Mouse (Mus musculus) gastrocnemius, postnatal 36 days (tissue): ENCODE results near the gene Zfp968. TPM values are rescaled to one million over a fixed set of nuclear protein-coding genes. Genes with fewer than 3 reads are reported as not detected.
"Not testable (repeated sequence)": the region's sequence is repeated elsewhere in the genome, so short reads cannot be mapped to it uniquely, and the experiment has no call there.

ENCODE experiments used
- DNase-seq, 2 experiments: peaks; one replicate each; pipeline ENCODE4 v3.0.0; 2022
- intact Hi-C: fragments of 180-260 bp; cut with DNase I; formaldehyde crosslinking; loops from one replicate; pipeline ENCODE4 v1.15.1; 2025
- long read RNA-seq, 2 experiments: library from polyadenylated mRNA; stranded (forward); transcript quantifications; one replicate each; pipeline ENCODE4 v2.0.0; 2021
- total RNA-seq, 2 experiments: library from RNA; stranded (reverse); gene quantifications; 2 replicates each; pipeline ENCODE4 v1.2.3; 2021

Zfp968 gene
- total RNA-seq: 1 to 10 TPM; 2.8 to 4.8 TPM
- long read RNA-seq, experiment 1, partial matches to known transcripts: 0 of 3 reads
- long read RNA-seq, experiment 1, other reads (novel, unspliced or antisense): 3 of 3 reads
- long read RNA-seq, experiment 2: 0 reads

DNA sequence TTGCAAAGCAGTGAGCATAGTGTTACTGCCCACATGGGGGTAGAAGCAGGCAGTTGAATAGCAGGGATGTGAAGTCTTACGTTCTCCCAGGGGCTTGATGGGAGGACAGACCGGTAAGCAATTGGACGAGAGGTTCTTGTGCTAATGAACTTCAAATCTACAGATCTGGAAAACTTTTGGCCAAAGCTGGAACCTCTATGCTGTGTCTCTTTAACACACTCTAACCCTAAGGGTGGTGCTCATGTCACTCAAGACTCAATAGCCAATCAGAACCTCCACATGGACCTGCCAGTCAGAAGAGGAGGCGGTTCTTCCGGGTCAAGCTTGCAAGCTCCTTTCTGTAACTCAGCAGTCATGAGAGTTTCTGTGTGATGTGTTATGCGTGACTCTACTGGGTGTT is at the start of gene Zfp968:
Gene Zfp968 (plus strand): TSS at position 301 of the 400 bp plus-strand sequence.
- intact Hi-C loops, DNase-seq: not testable (repeated sequence)

- DNase-seq, intact Hi-C loops: not testable (repeated sequence)
These were observed 34.1 kb upstream of the Zfp968 start, which contains the start of gene Gm4631 for GRCm38 (mm10) chr2:175338097-175338496. Gm4631 (minus strand) TSS chr2:175338197.

Other genes starting within 250 kb of the Zfp968 start
- gene Gm14399, start 230.4 kb upstream of the Zfp968 start, total RNA-seq: 1 to 10 TPM; 5.4 to 7.7 TPM
- gene Gm14443, start 196.6 kb upstream of the Zfp968 start, total RNA-seq: under 1 TPM; 0.47 to 0.74 TPM
- 10 to 100 TPM; 33.5 to 47.8 TPM for gene Gm14391, start 165.5 kb upstream of the Zfp968 start, total RNA-seq
- 1 to 10 TPM; 5.8 to 8.9 TPM for gene Gm14440, start 97.3 kb upstream of the Zfp968 start, total RNA-seq
- gene Gm4631, start 34.2 kb upstream of the Zfp968 start, total RNA-seq: 10 to 100 TPM; 26.3 to 33.8 TPM
- 1 to 10 TPM in 1 of 2 experiments, not detected in 1; 3.7 TPM for gene Gm4724, start 63.4 kb downstream of the Zfp968 start, total RNA-seq
- gene Zfp965, start 97.5 kb downstream of the Zfp968 start, total RNA-seq: 1 to 10 TPM; 3.1 to 4.0 TPM